Mouse (Mus musculus) MEL (cell line): Measurements from ENCODE around the gene Tmem139. TPM values are rescaled to one million over a fixed set of nuclear protein-coding genes. Genes with fewer than 3 reads are reported as not detected.

ENCODE experiments used
- DNase-seq: peaks from one replicate; pipeline ENCODE4 v3.0.0; 2011; ENCODE audit warnings: low read depth, low spot score
- H3K27ac ChIP-seq: 2 replicates; pipeline ENCODE4 v1.5.1; 2012; ENCODE audit warnings: low read depth, mild to moderate bottlenecking, control low read depth, low read length, moderate library complexity; ENCODE audit not compliant: control insufficient read depth
- H3K27me3 ChIP-seq, 2 experiments: fragments of 150-350 bp in 1 of 2; sonication (generic) in 1 of 2; 2 replicates each; pipeline ENCODE4 v1.6.1; 2012; ENCODE audit warnings: low read length in 2 of 2, mild to moderate bottlenecking in 2 of 2, improper control_type of control experiment in 1 of 2, moderate library complexity in 1 of 2; ENCODE audit not compliant: insufficient read depth in 2 of 2, control insufficient read depth in 1 of 2
- H3K36me3 ChIP-seq, 2 experiments: 2 replicates each; pipeline ENCODE4 v1.6.1; 2012 to 2014; ENCODE audit warnings: low read length in 2 of 2, improper control_type of control experiment in 1 of 2, inconsistent platforms in 1 of 2, mild to moderate bottlenecking in 1 of 2; ENCODE audit not compliant: insufficient read depth in 2 of 2, control insufficient read depth in 1 of 2
- H3K4me1 ChIP-seq, 2 experiments: fragments of 150-350 bp in 1 of 2; sonication (generic) in 1 of 2; 2 replicates each; pipeline ENCODE4 v1.6.1; 2012; ENCODE audit warnings: low read length in 2 of 2, improper control_type of control experiment in 1 of 2, mild to moderate bottlenecking in 1 of 2; ENCODE audit not compliant: insufficient read depth in 2 of 2, control insufficient read depth in 1 of 2
- H3K4me3 ChIP-seq, 2 experiments: fragments of 150-350 bp in 1 of 2; sonication (generic) in 1 of 2; 2 replicates each; pipeline ENCODE4 v1.5.1; 2012; ENCODE audit warnings: low read depth in 2 of 2, low read length in 2 of 2, mild to moderate bottlenecking in 2 of 2, moderate library complexity in 2 of 2, control low read depth in 1 of 2, improper control_type of control experiment in 1 of 2; ENCODE audit not compliant: control insufficient read depth in 1 of 2, insufficient read depth in 1 of 2
- H3K79me2 ChIP-seq: 2 replicates; pipeline ENCODE4 v1.6.1; 2012; ENCODE audit warnings: mild to moderate bottlenecking, low read length, moderate library complexity; ENCODE audit not compliant: control insufficient read depth, poor library complexity, insufficient read depth
- H3K9ac ChIP-seq: 2 replicates; pipeline ENCODE4 v1.6.1; 2012; ENCODE audit warnings: low read depth, mild to moderate bottlenecking, control low read depth, low read length, moderate library complexity; ENCODE audit not compliant: control insufficient read depth, poor library complexity, severe bottlenecking
- H3K9me3 ChIP-seq: fragments of 150-350 bp; sonication (generic); replicated peaks from 2 replicates; pipeline ENCODE4 v1.6.1; 2012; ENCODE audit warnings: mild to moderate bottlenecking, low read length, improper control_type of control experiment, moderate library complexity; ENCODE audit not compliant: insufficient read depth
- BHLHE40 ChIP-seq: IDR thresholded peaks from 2 replicates; pipeline ENCODE4 v1.6.1; 2012; ENCODE audit warnings: low read depth, mild to moderate bottlenecking, inconsistent platforms, low read length, improper control_type of control experiment, borderline replicate concordance
- CHD2 ChIP-seq: IDR thresholded peaks from 2 replicates; pipeline ENCODE4 v1.6.1; 2011; ENCODE audit warnings: low read length, improper control_type of control experiment
- CTCF ChIP-seq, 3 experiments: IDR thresholded peaks in 2 of 3; conservative IDR thresholded peaks in 1 of 3; 2 replicates each; pipeline ENCODE4 v1.5.1; 2011 to 2012; ENCODE audit warnings: low read length in 3 of 3, low read depth in 2 of 3, mild to moderate bottlenecking in 2 of 3, improper control_type of control experiment in 1 of 3, inconsistent platforms in 1 of 3, mixed read lengths in 1 of 3, moderate library complexity in 1 of 3; ENCODE audit not compliant: control insufficient read depth in 1 of 3, insufficient read depth in 1 of 3, poor library complexity in 1 of 3, severe bottlenecking in 1 of 3
- E2F4 ChIP-seq: IDR thresholded peaks from 2 replicates; pipeline ENCODE4 v1.6.1; 2011; ENCODE audit warnings: low read depth, low read length, improper control_type of control experiment, borderline replicate concordance
- ELF1 ChIP-seq: IDR thresholded peaks from 2 replicates; pipeline ENCODE4 v1.6.1; 2014; ENCODE audit warnings: low read depth, mild to moderate bottlenecking, inconsistent platforms, low read length, improper control_type of control experiment, moderate library complexity
- EP300 ChIP-seq, 2 experiments: IDR thresholded peaks; 2 replicates each; pipeline ENCODE4 v1.6.1; 2011; ENCODE audit warnings: improper control_type of control experiment in 2 of 2, low read length in 2 of 2, low read depth in 1 of 2, mild to moderate bottlenecking in 1 of 2
- ETS1 ChIP-seq: IDR thresholded peaks from 2 replicates; pipeline ENCODE4 v1.6.1; 2012; ENCODE audit warnings: low read depth, mild to moderate bottlenecking, inconsistent platforms, low read length, improper control_type of control experiment, moderate library complexity
- GATA1 ChIP-seq: IDR thresholded peaks from 2 replicates; pipeline ENCODE4 v1.6.1; 2011; ENCODE audit warnings: low read depth, low read length, improper control_type of control experiment
- JUND ChIP-seq: IDR thresholded peaks from 2 replicates; pipeline ENCODE4 v1.6.1; 2011; ENCODE audit warnings: low read depth, mild to moderate bottlenecking, improper control_type of control experiment, low read length
- KAT2A ChIP-seq: conservative IDR thresholded peaks from 2 replicates; pipeline ENCODE4 v1.6.1; 2012; ENCODE audit warnings: low read depth, low read length, improper control_type of control experiment, inconsistent platforms
- MAZ ChIP-seq: IDR thresholded peaks from 2 replicates; pipeline ENCODE4 v1.6.1; 2012; ENCODE audit warnings: low read depth, mild to moderate bottlenecking, inconsistent platforms, low read length, improper control_type of control experiment
- MEF2A ChIP-seq: IDR thresholded peaks from 2 replicates; pipeline ENCODE4 v1.6.1; 2014; ENCODE audit warnings: low read depth, mild to moderate bottlenecking, inconsistent platforms, low read length, improper control_type of control experiment; ENCODE audit not compliant: poor library complexity, insufficient replicate concordance, severe bottlenecking; ENCODE audit errors: extremely low read depth
- MXI1 ChIP-seq: IDR thresholded peaks from 2 replicates; pipeline ENCODE4 v1.6.1; 2011; ENCODE audit warnings: mild to moderate bottlenecking, low read depth, low read length, improper control_type of control experiment
- MYC ChIP-seq: IDR thresholded peaks from 2 replicates; pipeline ENCODE4 v1.6.1; 2011; ENCODE audit warnings: low read depth, mild to moderate bottlenecking, low read length, improper control_type of control experiment, moderate library complexity
- NRF1 ChIP-seq: IDR thresholded peaks from 2 replicates; pipeline ENCODE4 v1.6.1; 2014; ENCODE audit warnings: low read depth, mild to moderate bottlenecking, inconsistent platforms, low read length, improper control_type of control experiment, moderate library complexity; ENCODE audit not compliant: poor library complexity, insufficient read depth, severe bottlenecking
- POLR2AphosphoS5 ChIP-seq: IDR thresholded peaks from 2 replicates; pipeline ENCODE4 v1.6.1; 2012; ENCODE audit warnings: low read depth, borderline replicate concordance, mild to moderate bottlenecking, inconsistent platforms, low read length, moderate library complexity, mixed read lengths
- RAD21 ChIP-seq: IDR thresholded peaks from 2 replicates; pipeline ENCODE4 v1.6.1; 2011; ENCODE audit warnings: mild to moderate bottlenecking, low read depth, low read length, improper control_type of control experiment
- SMC3 ChIP-seq: IDR thresholded peaks from 2 replicates; pipeline ENCODE4 v1.6.1; 2011; ENCODE audit warnings: low read depth, low read length, improper control_type of control experiment
- TBP ChIP-seq: IDR thresholded peaks from 2 replicates; pipeline ENCODE4 v1.8.0; 2011; ENCODE audit warnings: low read depth, low read length, improper control_type of control experiment
- TCF12 ChIP-seq: IDR thresholded peaks from 2 replicates; pipeline ENCODE4 v1.6.1; 2014; ENCODE audit warnings: low read depth, mild to moderate bottlenecking, inconsistent platforms, low read length, improper control_type of control experiment, moderate library complexity
- UBTF ChIP-seq: IDR thresholded peaks from 2 replicates; pipeline ENCODE4 v1.6.1; 2012; ENCODE audit warnings: low read depth, mild to moderate bottlenecking, inconsistent platforms, low read length, improper control_type of control experiment, moderate library complexity, borderline replicate concordance; ENCODE audit not compliant: insufficient read depth
- USF1 ChIP-seq: IDR thresholded peaks from 2 replicates; pipeline ENCODE4 v1.6.1; 2014; ENCODE audit warnings: low read depth, mild to moderate bottlenecking, inconsistent platforms, low read length, improper control_type of control experiment, moderate library complexity
- ZC3H11A ChIP-seq: IDR thresholded peaks from 2 replicates; pipeline ENCODE4 v1.6.1; 2012; ENCODE audit warnings: low read depth, mild to moderate bottlenecking, inconsistent platforms, low read length, improper control_type of control experiment
- ZMIZ1 ChIP-seq: IDR thresholded peaks from 2 replicates; pipeline ENCODE4 v1.6.1; 2012; ENCODE audit warnings: low read depth, mild to moderate bottlenecking, inconsistent platforms, low read length, improper control_type of control experiment, moderate library complexity
- ZNF384 ChIP-seq: IDR thresholded peaks from 2 replicates; pipeline ENCODE4 v1.6.1; 2012; ENCODE audit warnings: low read depth, mild to moderate bottlenecking, inconsistent platforms, low read length, improper control_type of control experiment
- polyA plus RNA-seq, 2 experiments: library from polyadenylated mRNA; stranded (reverse) in 1 of 2; unstranded in 1 of 2; fragments of >175 nt in 1 of 2; fragments of >200 nt in 1 of 2; gene quantifications; 2 replicates each; pipeline versions ENCODE4 v1.2.1 to v1.2.4; 2012; ENCODE audit warnings: low replicate concordance in 2 of 2, low read depth in 1 of 2; ENCODE audit not compliant: insufficient read length in 2 of 2, insufficient read depth in 1 of 2, missing spikeins in 1 of 2
- total RNA-seq: library from RNA; depleted of rRNA; stranded (reverse); fragments of 300-350 nt; gene quantifications from 2 replicates; pipeline ENCODE4 v1.2.3, GENCODE M21; 2012

The Tmem139 gene
- total and polyA plus RNA-seq, 3 experiments, result 0.08 TPM; not detected in 2

DNA sequence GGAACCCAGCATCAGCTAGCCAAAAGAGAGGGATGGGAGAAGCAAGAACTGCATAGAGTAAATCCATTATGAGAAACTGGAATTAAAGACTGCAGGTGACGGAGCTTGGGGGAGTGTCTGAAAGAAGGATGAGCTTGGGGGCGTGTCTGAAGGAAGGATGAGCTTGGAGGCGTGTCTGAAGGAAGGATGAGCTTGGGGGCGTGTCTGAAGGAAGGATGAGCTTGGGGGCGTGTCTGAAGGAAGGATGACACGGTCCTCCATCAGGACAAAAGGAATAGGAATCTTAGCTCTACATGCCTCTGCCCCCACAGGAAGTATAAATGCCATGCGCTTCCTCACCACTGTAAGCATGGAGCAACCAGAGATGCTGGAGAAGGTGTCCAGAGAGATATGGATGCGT lies 14.6 kb upstream of the Tmem139 start:
- no peak overlapping the region for H3K27ac ChIP-seq
- H3K9me3 ChIP-seq, result no peaks in the 10 kb centered on the region
- H3K4me1 ChIP-seq, result no peaks in the 10 kb centered on the region; a peak in 1 of 4 replicates
- peak; percentile 32 for DNase-seq
- no peaks in the 10 kb centered on the region for H3K36me3 ChIP-seq
- no peak overlapping the region for H3K9ac ChIP-seq
- no peak overlapping the region for H3K4me3 ChIP-seq
- H3K27me3 ChIP-seq, result no peaks in the 10 kb centered on the region; a peak in 4 of 4 replicates
- TF ChIP-seq MAZ, result no peak
- no peak for TF ChIP-seq JUND
- TF ChIP-seq USF1, result no peak
- no peak for TF ChIP-seq ZMIZ1
- no peak for TF ChIP-seq BHLHE40
- no peak for TF ChIP-seq ZNF384
- TF ChIP-seq RAD21, result no peak
- no peak for TF ChIP-seq ELF1
- TF ChIP-seq ZC3H11A, result no peak
- TF ChIP-seq MXI1, result no peak
- TF ChIP-seq TBP, result no peak
- TF ChIP-seq KAT2A, result no peak
- no peak for TF ChIP-seq GATA1
- TF ChIP-seq MYC, result no peak
- TF ChIP-seq UBTF, result no peak
- no peak for TF ChIP-seq EP300 (IDR thresholded peaks at IDR 0.05; ENCODE audit: low read depth in 1 of 2, low read length in 2 of 2)
- H3K79me2 ChIP-seq, result no peaks in the 10 kb centered on the region

- Histone ChIP-seq H3K79me2 (no peaks in the 10 kb centered on the region), H3K4me1 (no peaks in the 10 kb centered on the region; a peak in 1 of 4 replicates), H3K9me3 (no peaks in the 10 kb centered on the region), H3K27ac (no peak overlapping the region), H3K4me3 (no peak overlapping the region), H3K27me3 (no peaks in the 10 kb centered on the region; a peak in 4 of 4 replicates), H3K9ac (no peak overlapping the region), H3K36me3 (no peaks in the 10 kb centered on the region)
- DNase-seq, result no peak
- TF ChIP-seq RAD21 (no peak), TCF12 (no peak), ETS1 (no peak), POLR2AphosphoS5 (no peak), KAT2A (no peak), CHD2 (no peak), CTCF (IDR thresholded peaks at IDR 0.05 in 2 of 3, conservative IDR thresholded peaks at IDR 0.05 in 1 of 3; ENCODE audit: control insufficient read depth in 1 of 3, insufficient read depth in 1 of 3, low read depth in 2 of 3, low read length in 3 of 3, poor library complexity in 1 of 3, severe bottlenecking in 1 of 3) (no peak), E2F4 (no peak), NRF1 (no peak), GATA1 (no peak), SMC3 (no peak), MEF2A (no peak)
Measured at GRCm38 (mm10) chr6:42247981-42248380, 13.8 kb upstream of the Tmem139 start.
